Mouse (Mus musculus) G1E (cell line): ENCODE results near the gene Slitrk1. TPM values are rescaled to one million over a fixed set of nuclear protein-coding genes. Genes with fewer than 3 reads are reported as not detected.

ENCODE experiments used
- ATAC-seq: 2 replicates; pipeline ENCODE4 v1.8.0; 2016; ENCODE audit warnings: mild to moderate bottlenecking; ENCODE audit not compliant: insufficient number of reproducible peaks, poor library complexity, low FRiP score, severe bottlenecking; ENCODE audit errors: extremely low read depth
- DNase-seq: peaks from one replicate; pipeline ENCODE4 v3.0.0; 2012; ENCODE audit warnings: low spot score
- H3K27me3 ChIP-seq: 2 replicates; pipeline ENCODE4 v1.6.1; 2012; ENCODE audit warnings: mild to moderate bottlenecking, low read length, inconsistent platforms; ENCODE audit not compliant: insufficient read depth
- H3K36me3 ChIP-seq: replicated peaks from 2 replicates; pipeline ENCODE3; 2012; ENCODE audit warnings: mild to moderate bottlenecking, inconsistent platforms
- H3K4me1 ChIP-seq: 2 replicates; pipeline ENCODE4 v1.6.1; 2012; ENCODE audit warnings: low read depth, low read length, inconsistent platforms, mixed read lengths; ENCODE audit not compliant: insufficient read depth
- H3K4me3 ChIP-seq: 2 replicates; pipeline ENCODE4 v1.5.1; 2012; ENCODE audit warnings: low read depth, mild to moderate bottlenecking, inconsistent platforms, low read length, moderate library complexity, mixed read lengths
- H3K9me3 ChIP-seq: replicated peaks from 2 replicates; pipeline ENCODE4 v1.6.1; 2012; ENCODE audit warnings: inconsistent platforms
- CTCF ChIP-seq: IDR thresholded peaks from 2 replicates; pipeline ENCODE4 v1.5.1; 2012; ENCODE audit warnings: low read depth, low read length, inconsistent platforms, mixed read lengths
- GATA1 ChIP-seq: IDR thresholded peaks from 2 replicates; pipeline ENCODE4 v1.6.1; 2012; ENCODE audit warnings: borderline replicate concordance, low read length, inconsistent platforms, mixed read lengths
- GATA2 ChIP-seq: IDR thresholded peaks from 2 replicates; pipeline ENCODE4 v1.6.1; 2012; ENCODE audit warnings: low read depth, low read length, inconsistent platforms, borderline replicate concordance
- POLR2AphosphoS5 ChIP-seq: IDR thresholded peaks from 2 replicates; pipeline ENCODE4 v1.6.1; 2012; ENCODE audit warnings: low read depth, low read length, inconsistent platforms; ENCODE audit not compliant: insufficient replicate concordance
- TAL1 ChIP-seq: conservative IDR thresholded peaks from 2 replicates; pipeline ENCODE4 v1.6.1; 2012; ENCODE audit warnings: low read depth, low read length, inconsistent platforms, mixed read lengths
- polyA plus RNA-seq: library from polyadenylated mRNA; stranded (reverse); fragments of >175 nt; gene quantifications from 2 replicates; pipeline ENCODE4 v1.2.3, GENCODE M21; 2012
- total RNA-seq, 2 experiments: library from RNA; stranded (forward) in 1 of 2; stranded (reverse) in 1 of 2; fragments of 200-1000 nt in 1 of 2; fragments of >200 nt in 1 of 2; fragmentation: Nextera tagmentation in 1 of 2; gene quantifications; 2 replicates each; pipeline ENCODE4 v1.2.3; 2014 to 2017

Gene Slitrk1
- total RNA-seq (2014; fragmentation: Nextera tagmentation), result not detected in 2 replicates
- total RNA-seq (2017), result under 0.01 and 0.22 TPM in 2 replicates
- polyA plus RNA-seq, result not detected in 2 replicates

DNA sequence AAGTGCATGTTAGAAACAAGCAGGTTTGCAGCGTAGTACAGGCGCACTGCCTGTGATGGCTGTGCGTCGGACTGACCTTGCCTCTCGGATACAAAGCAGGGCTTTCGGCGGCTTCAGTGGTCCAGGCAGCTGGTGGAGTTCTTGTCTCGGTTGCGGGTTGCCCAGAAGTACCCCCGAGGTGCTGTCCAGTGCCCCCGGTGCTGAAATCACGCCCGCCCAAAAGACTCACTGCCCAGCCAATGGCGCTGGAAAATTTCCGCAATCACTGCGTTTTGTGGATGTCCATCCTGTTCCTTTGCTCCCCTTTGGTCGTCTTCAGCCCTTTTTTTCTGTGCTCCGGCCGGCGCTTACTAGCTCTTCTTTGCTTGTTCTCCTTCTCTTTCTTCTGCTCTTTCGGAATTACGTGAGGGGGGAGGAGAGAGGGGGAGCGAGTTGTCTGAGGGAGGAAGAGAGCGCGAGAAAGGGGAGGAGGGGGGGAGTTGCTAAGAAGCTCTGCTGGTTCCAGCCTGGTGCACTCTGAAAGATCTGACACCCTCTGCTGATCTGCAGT, at the start of gene Slitrk1:
Gene Slitrk1 (minus strand): TSS at position 445 of the 550 bp plus-strand sequence.
- no peak for TF ChIP-seq GATA1
- no peak for TF ChIP-seq TAL1
- TF ChIP-seq CTCF, result no peak
- Histone ChIP-seq H3K9me3 (peaks cover 42% of the 10 kb centered on the region), H3K4me1 (no peaks in the 10 kb centered on the region), H3K27me3 (no peaks in the 10 kb centered on the region), H3K4me3 (no peak within 1 kb of the TSS), H3K36me3 (no peaks in the 10 kb centered on the region)
- DNase-seq (no peak), ATAC-seq (no peak)

DNA sequence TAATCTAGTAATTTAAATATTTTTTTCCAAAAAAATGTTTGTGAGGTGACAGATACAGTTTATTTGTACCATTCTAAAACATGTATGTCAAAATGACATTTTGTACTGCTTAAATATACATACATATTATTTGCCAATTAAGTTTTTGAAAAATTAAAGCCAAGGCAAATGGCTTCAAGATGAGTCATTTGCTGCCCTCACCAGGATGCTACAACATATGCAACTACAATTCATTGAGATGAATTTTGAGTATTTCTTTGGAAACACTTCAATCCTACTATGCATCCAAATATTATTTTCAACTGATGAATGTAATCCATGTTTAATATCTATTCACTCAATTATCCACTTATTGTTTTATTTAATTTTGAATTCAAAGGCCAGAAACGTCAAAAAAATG, 21.8 kb upstream of the Slitrk1 start:
- DNase-seq, result no peak
- H3K4me3 ChIP-seq, result no peak overlapping the region
- H3K9me3 ChIP-seq, result peaks cover 5% of the 10 kb centered on the region
- ATAC-seq, result no peak
- TF ChIP-seq CTCF (no peak), GATA2 (no peak), TAL1 (no peak), GATA1 (no peak), POLR2AphosphoS5 (no peak)
- H3K36me3 ChIP-seq, result no peaks in the 10 kb centered on the region
- H3K4me1 ChIP-seq, result no peaks in the 10 kb centered on the region
- no peaks in the 10 kb centered on the region for H3K27me3 ChIP-seq

DNA sequence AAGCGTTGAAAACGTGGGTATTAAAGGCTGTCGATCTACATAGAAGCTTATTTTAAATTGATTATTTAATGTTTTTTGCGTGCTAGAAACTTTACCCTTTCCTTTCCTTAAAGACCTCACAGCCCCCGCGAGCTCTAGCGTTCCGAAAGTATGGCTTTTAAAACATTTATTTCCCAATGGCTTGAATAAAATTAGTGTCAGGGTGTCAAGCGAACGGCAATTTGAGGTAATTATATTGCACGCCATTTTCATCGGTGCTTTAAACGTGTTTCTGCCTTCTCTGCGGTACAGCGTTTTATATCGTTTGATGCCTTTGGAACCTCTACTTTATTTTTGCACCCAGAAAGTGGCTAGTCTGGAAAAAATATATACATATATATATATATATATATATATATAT, 378 bp upstream of the Slitrk1 start:
- DNase-seq (no peak), ATAC-seq (no peak)
- H3K4me3 ChIP-seq, result no peak overlapping the region
- no peaks in the 10 kb centered on the region for H3K27me3 ChIP-seq
- H3K9me3 ChIP-seq, result peaks cover 40% of the 10 kb centered on the region
- H3K4me1 ChIP-seq, result no peaks in the 10 kb centered on the region
- H3K36me3 ChIP-seq, result no peaks in the 10 kb centered on the region
- TF ChIP-seq GATA1 (no peak), GATA2 (no peak), POLR2AphosphoS5 (no peak), TAL1 (no peak), CTCF (no peak)

DNA sequence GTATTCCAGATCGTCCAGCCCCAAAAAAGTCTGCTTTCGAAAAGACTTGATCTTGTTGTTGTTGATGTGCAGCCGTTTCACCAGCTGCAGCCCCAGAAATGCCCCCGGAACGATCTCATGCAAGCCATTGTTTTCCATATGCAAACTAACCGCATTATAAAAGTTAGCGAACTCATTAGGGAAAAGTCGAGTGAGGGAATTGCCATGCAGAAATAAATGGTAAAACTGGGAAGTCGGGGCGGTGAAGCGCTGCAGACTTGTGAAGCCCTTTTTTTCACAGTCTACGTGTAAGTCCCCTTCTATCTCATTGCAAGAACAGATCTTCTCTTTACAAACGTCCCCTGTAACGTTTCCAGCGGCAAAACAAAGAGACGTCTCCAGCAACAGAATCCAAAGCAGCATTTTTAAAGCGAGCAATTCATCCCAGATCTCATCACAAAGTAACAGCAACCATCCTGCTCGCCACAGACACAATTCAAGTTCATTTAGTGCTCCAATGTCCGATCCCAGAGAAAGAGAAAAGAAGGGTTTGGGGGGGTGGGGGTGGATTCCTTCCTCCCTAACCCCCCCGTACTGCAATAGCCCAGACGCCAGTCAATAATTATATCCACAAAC, 975 bp downstream of the Slitrk1 start:
- H3K4me3 ChIP-seq, result no peak overlapping the region
- ATAC-seq (no peak), DNase-seq (no peak)
- no peaks in the 10 kb centered on the region for H3K4me1 ChIP-seq
- H3K9me3 ChIP-seq, result peaks cover 39% of the 10 kb centered on the region
- H3K36me3 ChIP-seq, result no peaks in the 10 kb centered on the region
- H3K27me3 ChIP-seq, result no peaks in the 10 kb centered on the region
- TF ChIP-seq TAL1 (no peak), POLR2AphosphoS5 (no peak), GATA1 (no peak), GATA2 (no peak), CTCF (no peak)

DNA sequence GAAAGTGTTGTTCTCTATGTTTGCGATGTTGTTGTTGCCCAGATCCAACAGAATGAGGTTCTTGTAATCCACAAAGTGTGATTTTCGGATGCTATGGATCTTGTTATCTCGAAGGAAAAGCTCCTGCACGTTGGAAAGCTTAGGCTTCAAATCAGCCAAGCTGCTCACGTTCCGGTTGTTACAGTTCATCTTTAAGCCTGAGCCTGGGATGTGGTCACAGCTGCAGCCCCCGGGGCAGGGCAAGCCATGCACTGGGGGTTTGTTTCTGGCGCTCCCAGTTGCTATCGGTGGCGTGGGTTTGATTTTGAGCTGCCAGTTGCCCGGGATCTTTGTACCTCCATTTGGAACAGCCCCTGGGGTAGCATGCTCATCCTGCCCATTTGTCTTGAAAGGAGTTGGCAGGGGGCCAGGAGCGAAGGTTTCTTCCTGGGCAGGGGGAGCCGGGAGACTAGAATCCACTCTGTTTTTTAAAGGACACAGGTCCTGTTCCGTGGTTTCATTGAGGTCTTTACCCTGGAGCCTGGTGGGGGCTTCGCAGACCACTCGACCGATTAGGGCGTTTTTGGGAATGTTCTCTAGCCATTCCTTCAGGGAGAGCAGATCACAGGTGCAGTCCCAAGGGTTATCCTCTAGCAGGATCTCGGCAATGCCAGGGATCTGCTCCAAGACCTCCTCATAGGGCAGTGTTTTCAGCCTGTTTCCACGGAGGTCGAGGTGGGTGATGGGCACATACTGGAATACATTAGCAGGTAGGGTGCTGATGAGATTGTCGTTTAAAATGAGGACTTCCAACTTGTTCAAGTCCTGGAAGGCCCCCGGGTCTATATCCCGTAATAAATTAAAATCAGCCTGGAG, 1.7 kb downstream of the Slitrk1 start:
- Histone ChIP-seq H3K4me3 (no peak overlapping the region), H3K4me1 (no peaks in the 10 kb centered on the region), H3K9me3 (peaks cover 37% of the 10 kb centered on the region), H3K27me3 (no peaks in the 10 kb centered on the region), H3K36me3 (no peaks in the 10 kb centered on the region)
- ATAC-seq (no peak), DNase-seq (no peak)
- TF ChIP-seq TAL1 (no peak), POLR2AphosphoS5 (no peak), CTCF (no peak), GATA2 (no peak), GATA1 (no peak)

DNA sequence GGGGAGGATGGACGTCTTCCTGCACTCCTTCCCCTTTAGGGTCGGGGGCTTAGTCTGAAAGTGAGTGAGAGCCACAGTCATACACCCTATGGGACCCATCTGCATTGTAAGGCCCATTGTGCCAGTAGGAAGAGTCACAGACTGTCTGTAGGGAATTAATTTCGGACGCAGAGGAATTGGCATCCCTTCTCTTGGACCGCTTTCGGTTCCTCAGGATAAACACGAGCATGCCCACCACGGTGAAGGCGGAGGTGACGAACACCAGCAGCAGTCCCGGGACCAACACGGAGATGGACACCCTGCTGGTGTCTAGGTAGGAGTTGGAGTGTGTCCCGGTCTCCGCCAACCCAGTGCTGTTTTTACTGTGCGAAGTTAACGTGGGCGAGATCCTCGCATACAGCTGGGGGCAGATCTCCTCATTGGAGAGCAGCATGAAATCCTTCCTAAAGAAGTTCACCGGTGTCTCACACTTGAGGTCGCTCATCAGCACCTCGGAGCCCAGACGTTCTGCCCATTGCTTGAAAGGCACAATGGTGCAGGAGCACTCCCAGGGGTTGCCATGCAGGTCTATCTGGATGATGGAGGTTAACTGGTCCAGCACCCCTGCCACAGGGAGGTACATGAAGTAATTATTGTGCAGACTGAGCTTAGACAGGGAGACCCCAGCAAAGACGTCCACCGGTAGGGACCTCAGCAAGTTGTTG, 2.7 kb downstream of the Slitrk1 start:
- TF ChIP-seq GATA2 (no peak), GATA1 (no peak), TAL1 (no peak), CTCF (no peak), POLR2AphosphoS5 (no peak)
- ATAC-seq, result no peak

More for the DNA sequence above, 2.7 kb downstream of the Slitrk1 start:
- DNase-seq, result no peak
- H3K4me1 ChIP-seq, result no peaks in the 10 kb centered on the region
- peaks cover 35% of the 10 kb centered on the region for H3K9me3 ChIP-seq
- no peaks in the 10 kb centered on the region for H3K27me3 ChIP-seq
- H3K4me3 ChIP-seq, result no peak overlapping the region
- H3K36me3 ChIP-seq, result no peaks in the 10 kb centered on the region
